Mouse (Mus musculus): ENCODE measurements at regions not wholly inside any gene's neighbourhood (a gene's known extent, or its start where the extent isn't known, plus 50 kb on each side); places are given as distances from the start of the nearest gene placed in this dataset.

GRCm38 (mm10) chr6:75683935-75684334, 813.6 kb downstream of the Gm9008 start:
- DNase-seq (ENCODE audit: low read depth, low spot score) = no peak

DNA sequence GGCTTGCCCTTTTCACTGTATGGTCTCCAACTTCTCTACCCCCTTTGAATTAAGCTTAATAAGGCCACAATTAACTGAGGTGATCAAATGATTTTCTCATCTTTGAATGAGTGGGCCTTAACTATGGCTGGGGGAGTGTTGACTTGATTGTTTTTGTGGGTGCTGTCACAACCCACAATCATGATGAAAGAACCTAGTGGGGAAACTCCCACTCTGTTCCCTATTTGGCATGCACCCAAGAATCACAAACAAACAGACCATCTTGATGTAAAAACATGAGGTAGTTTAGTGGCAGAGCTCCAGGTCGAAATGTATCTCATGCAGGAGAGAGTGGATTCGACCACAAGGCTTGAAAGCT, 853.2 kb downstream of the Gm9008 start:
- no peak for DNase-seq (ENCODE audit: low read depth, low spot score)

DNA sequence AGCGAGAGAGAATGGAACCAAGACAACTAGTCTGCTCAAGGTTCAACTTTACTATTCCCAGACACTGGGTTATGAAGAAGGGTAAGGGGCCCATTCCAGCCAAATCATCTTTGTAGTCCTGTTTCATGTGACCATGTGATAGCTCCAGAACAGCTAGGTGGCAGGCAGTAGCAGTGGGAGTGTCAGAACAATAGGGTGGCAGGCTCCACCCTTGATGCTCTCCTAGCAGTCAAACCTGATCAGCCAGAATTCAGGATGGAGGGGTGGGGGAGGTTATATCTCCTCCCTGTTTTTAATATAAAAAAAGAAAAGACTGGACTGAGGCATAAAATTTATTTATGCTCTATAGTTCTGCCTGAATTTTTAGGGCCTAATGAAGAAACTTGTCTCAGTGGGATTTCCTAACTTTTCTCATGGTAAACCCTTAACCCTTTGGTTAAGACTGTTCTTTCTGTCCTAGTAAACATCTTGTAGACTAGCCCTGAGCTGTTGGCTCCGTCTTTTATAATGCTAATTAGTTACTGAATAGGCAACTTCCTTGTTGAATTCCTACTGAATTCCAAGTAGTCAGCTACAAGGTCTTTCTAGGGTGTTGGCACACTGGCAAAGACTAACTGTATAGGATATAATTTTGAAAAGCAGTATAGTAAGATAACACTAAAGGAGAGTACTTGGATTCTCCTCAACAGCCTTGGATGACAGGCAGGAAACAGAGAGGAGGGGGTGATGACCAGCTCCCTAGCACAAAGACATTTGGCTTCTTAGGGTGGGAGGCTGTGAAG, 853.8 kb downstream of the Gm9008 start:
- DNase-seq (ENCODE audit: low read depth, low spot score) = no peak

GRCm38 (mm10) chr6:75636050-75636449, 861.5 kb downstream of the Gm9008 start:
- no peak for DNase-seq (ENCODE audit: low read depth, low spot score)

- DNase-seq (ENCODE audit: low read depth, low spot score) = peak; percentile 96
Observed at GRCm38 (mm10) chr6:75602536-75603279, 894.9 kb downstream of the Gm9008 start.

GRCm38 (mm10) chr6:75558431-75558830, 939.2 kb downstream of the Gm9008 start:
- DNase-seq (ENCODE audit: low read depth, low spot score) = peak; percentile 35

- peak; percentile 10 for DNase-seq (ENCODE audit: low read depth, low spot score)
Observed at GRCm38 (mm10) chr6:75542247-75542700, 955.3 kb downstream of the Gm9008 start.

- no peak for DNase-seq (ENCODE audit: low read depth, low spot score)
Observed at GRCm38 (mm10) chr6:75539703-75540102, 957.9 kb downstream of the Gm9008 start.

All from brain, adult 2 months (tissue).